Mouse (Mus musculus): ENCODE results near the gene H2afz.
"Not testable (repeated sequence)": the region's sequence is repeated elsewhere in the genome, so short reads cannot be mapped to it uniquely, and the experiment has no call there.

The H2afz gene

DNA sequence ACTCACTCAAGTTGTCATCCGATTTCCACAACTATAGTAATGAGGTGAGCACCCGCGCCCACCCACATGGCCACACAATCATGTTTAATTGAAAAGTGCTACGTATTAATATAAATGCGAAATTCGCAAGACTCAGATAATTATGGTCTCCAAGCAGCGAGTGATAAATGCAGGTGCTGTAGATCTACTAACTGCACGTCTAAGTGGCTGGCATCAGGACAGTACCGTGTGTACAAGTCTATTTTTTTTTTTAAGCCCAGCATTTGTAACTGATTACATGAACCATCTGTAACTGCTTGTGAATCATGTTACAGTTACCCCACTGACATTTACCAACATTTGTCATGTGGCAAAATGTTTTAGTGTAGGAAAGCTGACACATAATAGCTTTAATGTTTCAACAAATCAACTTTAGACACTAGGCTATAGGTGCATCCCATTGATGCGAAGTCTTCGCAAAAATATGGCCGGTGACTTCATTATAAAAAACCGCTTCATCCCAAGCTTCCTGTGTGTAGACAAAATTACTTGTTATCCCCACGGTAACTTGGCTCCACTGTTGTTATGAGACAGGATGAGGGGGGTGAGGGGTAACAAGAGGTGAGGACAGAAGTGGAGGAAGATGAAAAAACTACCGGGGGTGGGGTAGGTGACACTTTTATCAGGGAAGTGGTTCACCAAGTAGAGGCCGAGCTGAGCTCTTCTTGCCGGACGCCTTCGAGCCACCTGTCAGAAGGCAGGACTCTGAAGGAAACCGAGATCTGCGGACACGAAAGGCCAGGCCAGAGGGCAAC is 760 bp upstream of the H2afz start:
- DNase-seq (ENCODE audit: low read depth): no peak

GRCm38 (mm10) chr3:137864988-137865982 is 998 bp downstream of the H2afz start:
- DNase-seq (ENCODE audit: low read depth): peak; percentile 82

GRCm38 (mm10) chr3:137867133-137867436 is 2.8 kb downstream of the H2afz start:
- no peak for DNase-seq (ENCODE audit: low read depth)

DNA sequence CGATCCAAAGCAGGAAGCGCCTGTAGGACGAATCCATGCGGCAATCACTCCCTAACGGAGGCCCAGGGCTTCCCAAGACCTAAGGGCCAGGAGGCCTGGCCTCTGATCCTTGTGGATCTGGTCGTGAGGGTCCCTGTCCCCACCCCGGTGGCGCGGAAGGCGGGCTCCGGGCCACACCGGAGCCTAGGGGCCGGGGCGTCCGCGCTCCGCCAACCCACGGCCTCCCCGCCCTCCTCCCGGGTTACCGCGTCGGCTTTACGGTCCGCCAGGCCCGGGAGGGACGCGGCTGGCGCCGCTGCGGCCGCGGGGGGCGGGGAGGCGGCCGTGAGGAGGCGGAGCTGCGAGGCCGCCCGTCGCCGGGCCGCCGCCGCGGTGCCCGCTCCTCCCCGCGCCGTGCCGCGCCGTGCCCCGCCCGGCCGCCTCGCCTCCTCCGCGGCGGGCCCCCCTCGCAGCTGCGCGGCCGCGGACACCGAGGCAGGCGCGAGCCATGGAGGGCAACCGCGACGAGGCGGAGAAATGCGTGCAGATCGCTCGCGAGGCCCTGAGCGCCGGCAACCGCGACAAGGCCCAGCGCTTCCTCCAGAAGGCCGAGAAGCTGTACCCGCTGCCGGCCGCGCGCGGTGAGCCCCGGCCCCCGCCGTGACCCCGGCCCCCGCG is 3.3 kb downstream of the H2afz start, which contains the start of gene Dnajb14:
Dnajb14 (plus strand) TSS at position 239 of the 657 bp plus-strand sequence.
- no peak for DNase-seq (ENCODE audit: low read depth)

GRCm38 (mm10) chr3:137868094-137868913 is 4.0 kb downstream of the H2afz start:
- DNase-seq (ENCODE audit: low read depth): no peak

DNA sequence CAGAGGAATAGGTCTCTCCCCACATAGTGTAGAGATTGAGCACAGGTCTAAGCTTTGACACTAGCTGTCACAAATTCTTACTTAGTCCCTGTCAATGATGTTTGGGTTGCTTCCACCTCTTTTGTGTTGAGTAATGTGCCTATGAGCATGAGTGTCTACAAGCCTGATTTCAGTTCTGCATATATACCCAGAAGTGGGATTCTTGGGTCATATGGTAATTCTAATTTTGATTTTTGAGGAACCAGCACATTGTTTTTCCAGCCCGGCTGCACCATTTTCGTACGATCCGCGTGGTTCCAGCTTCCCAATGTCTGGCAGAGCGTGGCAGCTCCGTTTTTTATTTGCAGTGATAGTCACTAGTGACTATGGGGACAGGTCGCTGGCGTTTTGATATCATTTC is 5.1 kb downstream of the H2afz start:
- no peak for DNase-seq (ENCODE audit: low read depth)

GRCm38 (mm10) chr3:137879313-137879712 is 15.0 kb downstream of the H2afz start:
- DNase-seq (ENCODE audit: low read depth): no peak

GRCm38 (mm10) chr3:137880109-137880748 is 15.9 kb downstream of the H2afz start:
- no peak for DNase-seq (ENCODE audit: low read depth)

DNA sequence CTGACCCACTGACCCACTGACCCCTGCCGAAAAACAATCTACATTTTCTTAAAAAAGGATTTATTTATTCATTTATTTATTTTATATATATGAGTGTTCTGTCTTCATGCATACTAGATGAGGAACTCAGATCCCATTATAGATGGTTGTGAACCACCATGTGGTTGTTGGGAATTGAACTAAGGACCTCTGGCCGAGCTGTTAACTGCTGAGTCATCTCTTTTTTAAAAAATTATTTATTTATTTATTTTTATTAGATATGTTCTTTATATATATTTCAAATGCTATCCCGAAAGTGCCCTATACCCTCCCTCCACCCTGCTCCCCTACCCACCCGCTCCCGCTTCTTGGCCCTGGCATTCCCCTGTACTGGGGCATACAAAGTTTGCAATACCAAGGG is 16.8 kb downstream of the H2afz start:
- no peak for DNase-seq (ENCODE audit: low read depth)

GRCm38 (mm10) chr3:137887961-137888360 is 23.7 kb downstream of the H2afz start:
- no peak for DNase-seq (ENCODE audit: low read depth)

GRCm38 (mm10) chr3:137891089-137891488 is 26.8 kb downstream of the H2afz start:
- DNase-seq (ENCODE audit: low read depth): no peak

- DNase-seq (ENCODE audit: low read depth): no peak
Observed at GRCm38 (mm10) chr3:137892118-137892517, 27.8 kb downstream of the H2afz start.

- no peak for DNase-seq (ENCODE audit: low read depth)
Observed at GRCm38 (mm10) chr3:137893789-137894188, 29.5 kb downstream of the H2afz start.

DNA sequence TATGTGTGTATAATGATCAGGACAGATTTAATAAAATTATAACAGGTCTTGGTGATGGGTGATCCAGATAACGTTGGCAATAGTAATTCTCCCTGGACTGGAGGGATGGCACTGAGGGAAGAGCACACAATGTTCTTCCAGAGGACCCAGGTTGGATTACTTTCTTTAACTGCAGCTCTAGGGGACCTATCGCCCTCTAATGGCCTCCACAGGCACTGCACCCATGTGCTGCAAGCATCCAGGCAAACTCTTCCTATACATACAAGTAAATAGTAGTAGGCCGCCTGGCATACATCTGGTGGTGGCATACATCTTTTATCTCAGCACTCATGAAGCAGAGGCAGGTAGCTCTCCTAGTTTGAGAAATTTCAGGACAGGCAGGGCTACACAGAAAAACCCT is 30.9 kb downstream of the H2afz start:
- no peak for DNase-seq (ENCODE audit: low read depth)

DNA sequence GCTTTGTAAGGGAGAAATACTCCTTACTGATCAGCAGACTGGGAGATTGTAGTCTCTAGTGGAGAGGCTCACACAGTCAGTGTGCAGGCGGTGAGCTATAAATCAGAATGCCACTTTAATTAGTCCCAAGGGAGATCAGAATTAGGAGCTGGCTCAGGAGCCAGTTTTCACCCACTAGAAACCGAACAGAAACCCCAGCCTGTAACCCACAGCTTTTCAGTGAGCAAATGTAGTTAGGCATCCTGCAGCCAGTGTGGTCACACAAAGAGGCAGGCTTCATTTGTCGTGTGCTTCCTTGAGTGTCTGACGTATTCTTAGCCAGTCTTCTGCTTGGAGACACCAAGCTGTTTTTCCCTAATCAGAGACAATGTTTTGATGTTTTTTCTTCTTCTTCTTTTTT is 32.1 kb downstream of the H2afz start:
- no peak for DNase-seq (ENCODE audit: low read depth)

GRCm38 (mm10) chr3:137896867-137897266 is 32.6 kb downstream of the H2afz start:
- no peak for DNase-seq (ENCODE audit: low read depth)

- no peak for DNase-seq (ENCODE audit: low read depth)
Observed at GRCm38 (mm10) chr3:137897685-137898084, 33.4 kb downstream of the H2afz start.

DNA sequence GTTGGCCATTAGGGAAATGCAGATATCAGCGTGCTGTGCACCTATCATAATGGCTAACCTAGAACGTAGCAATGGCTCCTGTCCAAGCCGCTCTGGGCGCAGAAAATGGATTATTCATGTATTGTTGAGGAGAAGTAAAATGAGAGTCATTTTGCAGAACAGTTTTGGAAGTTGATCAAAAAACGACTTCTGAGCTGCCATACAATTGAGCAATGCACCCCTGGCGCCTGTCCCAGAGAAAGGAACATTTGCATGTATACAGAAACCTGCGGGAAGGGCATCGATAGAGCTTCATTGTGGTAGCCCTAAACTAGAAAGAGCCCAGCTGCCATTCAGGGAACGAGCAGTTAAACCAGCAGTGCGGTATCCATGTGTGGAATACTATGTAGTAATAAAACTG is 35.9 kb downstream of the H2afz start:
- DNase-seq (ENCODE audit: low read depth): no peak

- no peak for DNase-seq (ENCODE audit: low read depth)
Observed at GRCm38 (mm10) chr3:137913093-137913492, 48.8 kb downstream of the H2afz start.

GRCm38 (mm10) chr3:137914567-137914966 is 50.3 kb downstream of the H2afz start:
- DNase-seq (ENCODE audit: low read depth): not testable (repeated sequence)
